Mouse (Mus musculus) MEL (cell line): ENCODE measurements around the gene Thada.

Source experiments
- CTCF ChIP-seq, 3 experiments: IDR thresholded peaks in 2 of 3; conservative IDR thresholded peaks in 1 of 3; 2 replicates each; pipeline ENCODE4 v1.5.1; 2011 to 2012; ENCODE audit warnings: low read length in 3 of 3, low read depth in 2 of 3, mild to moderate bottlenecking in 2 of 3, improper control_type of control experiment in 1 of 3, inconsistent platforms in 1 of 3, mixed read lengths in 1 of 3, moderate library complexity in 1 of 3; ENCODE audit not compliant: control insufficient read depth in 1 of 3, insufficient read depth in 1 of 3, poor library complexity in 1 of 3, severe bottlenecking in 1 of 3
- EP300 ChIP-seq, 2 experiments: IDR thresholded peaks; 2 replicates each; pipeline ENCODE4 v1.6.1; 2011; ENCODE audit warnings: improper control_type of control experiment in 2 of 2, low read length in 2 of 2, low read depth in 1 of 2, mild to moderate bottlenecking in 1 of 2
- GABPA ChIP-seq: IDR thresholded peaks from 2 replicates; pipeline ENCODE4 v1.6.1; 2012; ENCODE audit warnings: low read depth, mild to moderate bottlenecking, inconsistent platforms, low read length, improper control_type of control experiment, moderate library complexity
- GATA1 ChIP-seq: IDR thresholded peaks from 2 replicates; pipeline ENCODE4 v1.6.1; 2011; ENCODE audit warnings: low read depth, low read length, improper control_type of control experiment
- MAX ChIP-seq: IDR thresholded peaks from 2 replicates; pipeline ENCODE4 v1.6.1; 2011; ENCODE audit warnings: low read length, improper control_type of control experiment
- POLR2A ChIP-seq, 2 experiments: IDR thresholded peaks; 2 replicates each; pipeline ENCODE4 v1.6.1; 2011 to 2012; ENCODE audit warnings: low read length in 2 of 2, mild to moderate bottlenecking in 2 of 2, control low read depth in 1 of 2, improper control_type of control experiment in 1 of 2, low read depth in 1 of 2, moderate library complexity in 1 of 2; ENCODE audit not compliant: control insufficient read depth in 1 of 2, insufficient read depth in 1 of 2, poor library complexity in 1 of 2
- POLR2AphosphoS5 ChIP-seq: IDR thresholded peaks from 2 replicates; pipeline ENCODE4 v1.6.1; 2012; ENCODE audit warnings: low read depth, borderline replicate concordance, mild to moderate bottlenecking, inconsistent platforms, low read length, moderate library complexity, mixed read lengths
- ZC3H11A ChIP-seq: IDR thresholded peaks from 2 replicates; pipeline ENCODE4 v1.6.1; 2012; ENCODE audit warnings: low read depth, mild to moderate bottlenecking, inconsistent platforms, low read length, improper control_type of control experiment

- TF ChIP-seq POLR2A (IDR thresholded peaks at IDR 0.05; ENCODE audit: control insufficient read depth in 1 of 2, insufficient read depth in 1 of 2, low read depth in 1 of 2, low read length in 2 of 2, poor library complexity in 1 of 2) (no peak), EP300 (IDR thresholded peaks at IDR 0.05; ENCODE audit: low read depth in 1 of 2, low read length in 2 of 2) (no peak), CTCF (IDR thresholded peaks at IDR 0.05 in 2 of 3, conservative IDR thresholded peaks at IDR 0.05 in 1 of 3; ENCODE audit: control insufficient read depth in 1 of 3, insufficient read depth in 1 of 3, low read depth in 2 of 3, low read length in 3 of 3, poor library complexity in 1 of 3, severe bottlenecking in 1 of 3) (no peak), POLR2AphosphoS5 (no peak), GATA1 (no peak), MAX (no peak), ZC3H11A (no peak), GABPA (no peak)
Observed at GRCm38 (mm10) chr17:84497026-84497425, 31.0 kb upstream of the Thada start.
